Mouse (Mus musculus): Measurements from ENCODE around the gene Tepsin. TPM values are rescaled to one million over a fixed set of nuclear protein-coding genes. Genes with fewer than 3 reads are reported as not detected.

The Tepsin gene
- polyA plus RNA-seq, 1 experiment from 2014 or later = 13.2 TPM

DNA sequence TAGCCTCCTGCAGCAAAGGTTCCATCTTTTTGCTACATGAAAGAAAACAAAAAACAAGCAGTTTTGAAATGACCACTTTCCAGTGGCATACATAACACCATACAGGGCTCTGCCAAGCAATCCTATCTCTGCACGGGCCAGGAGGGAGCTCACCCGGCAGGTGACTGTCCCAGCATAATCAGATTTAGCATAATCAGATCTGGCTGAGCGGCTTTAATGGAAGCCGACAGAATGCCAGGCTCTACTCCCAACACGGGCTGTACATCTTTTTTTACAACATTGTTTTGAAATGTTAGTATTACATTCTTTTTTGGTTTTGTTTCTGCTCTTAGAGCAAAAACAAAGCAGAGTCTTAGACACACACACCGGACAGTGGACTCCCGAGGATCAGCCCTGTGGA, 30.8 kb upstream of the Tepsin start:
- H3K9ac ChIP-seq = no peak overlapping the region
- ATAC-seq (replicated peaks; ENCODE audit: insufficient number of reproducible peaks, insufficient read depth, low FRiP score, low read depth) = no peak

DNA sequence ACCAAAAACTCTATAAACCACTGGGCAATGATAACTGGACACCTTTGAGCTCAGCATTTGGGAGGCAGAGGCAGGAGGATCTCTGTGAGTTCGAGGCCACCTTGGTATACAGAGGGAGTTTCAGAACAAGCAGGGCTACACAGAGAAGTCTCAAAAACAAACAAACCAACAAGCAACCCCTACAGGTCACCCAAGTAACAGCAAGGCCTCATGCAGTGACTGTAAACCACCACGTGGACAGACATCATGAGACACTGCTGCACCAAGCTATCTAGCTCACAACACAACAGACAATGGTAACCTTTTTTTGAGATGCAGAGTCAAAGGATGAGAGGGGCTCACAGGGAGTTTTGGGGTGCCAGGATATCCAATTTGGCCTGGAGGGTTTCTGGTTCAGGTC, 28.3 kb upstream of the Tepsin start:
- H3K27ac ChIP-seq = no peak overlapping the region
- peaks cover 56% of the 10 kb centered on the region; the same call in 1 of the 2 replicates for H3K36me3 ChIP-seq
- no peaks in the 10 kb centered on the region for H3K27me3 ChIP-seq
- no peaks in the 10 kb centered on the region for H3K4me1 ChIP-seq (replicated peaks)
- H3K9me3 ChIP-seq (replicated peaks) = no peaks in the 10 kb centered on the region
- ATAC-seq (replicated peaks; ENCODE audit: insufficient number of reproducible peaks, insufficient read depth, low FRiP score, low read depth) = no peak
- 80% methylated on average over 2 of the region's 2 CpGs for WGBS
- no peak overlapping the region for H3K4me2 ChIP-seq
- H3K4me3 ChIP-seq = no peak overlapping the region
- H3K9ac ChIP-seq = no peak overlapping the region

More for the DNA sequence above, 30.8 kb upstream of the Tepsin start:
- Histone ChIP-seq H3K4me3 (no peak overlapping the region), H3K27me3 (no peaks in the 10 kb centered on the region), H3K9me3 (replicated peaks) (no peaks in the 10 kb centered on the region), H3K27ac (no peak overlapping the region), H3K4me2 (no peak overlapping the region), H3K4me1 (replicated peaks) (peaks cover 3% of the 10 kb centered on the region; the same call in 1 of the 2 replicates), H3K36me3 (peaks cover 59% of the 10 kb centered on the region; the same call in 1 of the 2 replicates)
- 94% methylated on average over 7 of the region's 7 CpGs for WGBS

DNA sequence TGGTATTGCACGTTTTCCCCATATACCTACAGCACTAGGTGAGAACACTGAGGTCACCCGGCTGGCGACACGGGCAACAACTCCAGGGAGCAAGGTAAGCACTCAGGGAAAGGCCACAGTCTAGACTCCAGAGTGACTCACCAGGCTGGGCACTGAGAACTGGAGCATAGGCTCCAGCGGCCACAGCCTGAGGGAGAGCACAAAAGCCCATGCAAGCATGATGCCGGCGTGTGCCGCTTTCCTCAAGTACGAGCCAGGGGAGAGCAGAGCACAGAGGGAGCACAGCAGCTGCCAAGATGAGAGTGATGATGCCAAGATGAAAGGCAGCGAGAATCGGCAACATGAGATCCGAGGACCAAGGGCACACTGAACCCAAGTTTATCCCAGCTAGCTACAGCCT, 23.6 kb upstream of the Tepsin start:
- Histone ChIP-seq H3K36me3 (peaks cover 27% of the 10 kb centered on the region; the same call in 1 of the 2 replicates), H3K27ac (no peak overlapping the region), H3K4me2 (no peak overlapping the region), H3K9me3 (replicated peaks) (no peaks in the 10 kb centered on the region), H3K4me1 (replicated peaks) (peaks cover 18% of the 10 kb centered on the region), H3K27me3 (no peaks in the 10 kb centered on the region), H3K9ac (no peak overlapping the region), H3K4me3 (no peak overlapping the region)
- WGBS = 85% methylated on average over 12 of the region's 12 CpGs
- no peak for ATAC-seq (replicated peaks; ENCODE audit: insufficient number of reproducible peaks, insufficient read depth, low FRiP score, low read depth)

DNA sequence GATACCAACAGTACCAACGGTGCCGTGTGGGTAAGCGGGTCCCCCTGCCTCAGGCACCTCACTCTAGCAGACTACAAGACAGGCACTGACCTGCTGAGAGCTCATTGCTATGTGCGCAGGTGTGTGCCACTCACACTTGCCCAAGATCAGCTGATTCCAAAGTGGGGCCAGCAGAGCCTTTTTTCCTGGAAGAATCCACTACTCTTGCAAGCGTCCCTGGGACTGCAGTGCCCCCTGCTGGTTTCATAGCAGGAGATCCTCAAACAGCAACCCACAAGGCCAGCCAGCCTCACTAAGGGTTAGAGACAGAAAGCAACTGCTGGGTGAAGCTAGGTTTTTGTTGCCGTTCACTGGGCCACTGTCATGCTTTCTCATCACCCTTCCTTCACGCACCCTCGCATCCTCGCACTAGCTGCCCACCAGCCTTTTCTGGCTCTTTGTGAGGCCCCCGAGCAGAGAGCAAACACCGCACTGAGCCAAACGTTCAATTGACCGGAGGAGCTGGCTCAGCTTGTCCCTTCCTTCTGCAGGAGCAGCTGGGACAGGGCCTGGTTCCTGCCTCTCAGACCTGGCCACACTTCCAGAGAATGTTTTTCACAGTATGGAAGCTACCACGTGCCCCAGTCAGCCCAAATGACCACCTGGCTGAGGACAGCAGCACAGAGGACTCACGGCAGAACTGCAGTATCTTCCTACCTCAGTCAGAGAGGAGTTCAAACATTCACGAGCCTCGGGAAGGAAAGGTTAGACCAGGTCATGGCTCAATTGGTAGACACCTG, 22.3 kb upstream of the Tepsin start:
- 84% methylated on average over 17 of the region's 17 CpGs for WGBS
- ATAC-seq (replicated peaks; ENCODE audit: insufficient number of reproducible peaks, insufficient read depth, low FRiP score, low read depth) = no peak
- no peaks in the 10 kb centered on the region for H3K9me3 ChIP-seq (replicated peaks)
- H3K4me3 ChIP-seq = no peak overlapping the region
- no peaks in the 10 kb centered on the region for H3K27me3 ChIP-seq
- no peak overlapping the region for H3K4me2 ChIP-seq
- H3K4me1 ChIP-seq (replicated peaks) = peaks cover 18% of the 10 kb centered on the region
- no peak overlapping the region for H3K9ac ChIP-seq
- H3K27ac ChIP-seq = no peak overlapping the region
- peaks cover 24% of the 10 kb centered on the region for H3K36me3 ChIP-seq

DNA sequence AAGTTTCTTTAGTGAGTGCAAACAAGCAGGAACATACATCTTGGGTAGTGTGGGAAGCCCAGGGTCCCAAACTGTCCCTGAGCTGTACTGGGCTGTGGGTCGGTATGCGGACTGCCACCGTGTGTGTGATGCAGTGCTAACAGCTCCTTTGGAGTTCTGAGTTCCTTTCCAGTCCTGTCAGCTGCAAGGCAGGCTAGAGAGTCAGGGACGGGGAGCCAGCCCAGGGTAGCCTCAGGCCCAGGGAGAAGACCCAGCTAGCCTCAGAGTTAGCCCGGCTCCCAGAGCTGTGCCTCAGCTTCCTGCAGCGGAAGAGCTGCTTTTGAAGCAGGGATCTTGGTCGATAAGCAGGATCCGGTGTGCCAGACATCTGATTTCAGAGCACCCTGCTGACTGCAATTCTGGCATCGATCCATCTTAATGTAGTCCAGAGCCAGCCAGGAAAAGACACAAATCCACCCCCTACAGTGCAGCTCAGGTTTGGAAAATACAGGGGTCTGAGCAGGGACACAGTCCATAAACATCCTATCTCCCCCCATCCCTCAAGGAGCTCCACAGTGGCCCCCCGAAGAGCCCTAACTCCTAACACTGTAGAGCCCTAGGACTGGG, 21.5 kb upstream of the Tepsin start:
- no peak overlapping the region for H3K9ac ChIP-seq
- no peaks in the 10 kb centered on the region for H3K27me3 ChIP-seq
- ATAC-seq (replicated peaks; ENCODE audit: insufficient number of reproducible peaks, insufficient read depth, low FRiP score, low read depth) = no peak
- H3K27ac ChIP-seq = 0 out of 2 replicates have a peak overlapping the region, but pooled peaks have one; percentile 27
- H3K4me2 ChIP-seq = no peak overlapping the region
- peaks cover 18% of the 10 kb centered on the region for H3K4me1 ChIP-seq (replicated peaks)
- 57% methylated on average over 10 of the region's 10 CpGs for WGBS
- H3K4me3 ChIP-seq = no peak overlapping the region
- H3K36me3 ChIP-seq = peaks cover 25% of the 10 kb centered on the region
- H3K9me3 ChIP-seq (replicated peaks) = no peaks in the 10 kb centered on the region

DNA sequence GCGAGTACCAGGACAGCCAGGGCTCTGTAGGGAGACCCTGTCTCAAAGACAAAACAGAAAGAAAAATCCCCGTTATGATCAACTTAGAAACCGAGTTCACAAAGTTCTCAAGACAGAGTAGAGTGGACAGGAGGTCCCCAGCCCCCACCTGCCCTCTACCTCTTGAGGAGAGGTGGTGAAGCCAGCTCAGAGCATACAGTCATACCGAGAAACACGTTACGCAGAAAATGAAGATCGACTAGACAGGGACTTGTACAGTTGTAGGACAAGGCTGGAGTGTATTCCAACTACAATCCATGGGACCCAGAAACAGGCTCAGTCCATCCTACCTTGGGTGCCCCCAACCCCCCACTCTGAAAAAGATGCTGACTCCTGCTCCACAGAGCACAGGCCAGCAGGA, 20.6 kb upstream of the Tepsin start:
- no peaks in the 10 kb centered on the region for H3K27me3 ChIP-seq
- H3K36me3 ChIP-seq = peaks cover 31% of the 10 kb centered on the region
- 96% methylated on average over 7 of the region's 7 CpGs for WGBS
- H3K27ac ChIP-seq = no peak overlapping the region
- H3K9ac ChIP-seq = no peak overlapping the region
- no peaks in the 10 kb centered on the region for H3K9me3 ChIP-seq (replicated peaks)
- H3K4me1 ChIP-seq (replicated peaks) = peaks cover 18% of the 10 kb centered on the region
- H3K4me2 ChIP-seq = no peak overlapping the region
- ATAC-seq (replicated peaks; ENCODE audit: insufficient number of reproducible peaks, insufficient read depth, low FRiP score, low read depth) = no peak
- H3K4me3 ChIP-seq = no peak overlapping the region

DNA sequence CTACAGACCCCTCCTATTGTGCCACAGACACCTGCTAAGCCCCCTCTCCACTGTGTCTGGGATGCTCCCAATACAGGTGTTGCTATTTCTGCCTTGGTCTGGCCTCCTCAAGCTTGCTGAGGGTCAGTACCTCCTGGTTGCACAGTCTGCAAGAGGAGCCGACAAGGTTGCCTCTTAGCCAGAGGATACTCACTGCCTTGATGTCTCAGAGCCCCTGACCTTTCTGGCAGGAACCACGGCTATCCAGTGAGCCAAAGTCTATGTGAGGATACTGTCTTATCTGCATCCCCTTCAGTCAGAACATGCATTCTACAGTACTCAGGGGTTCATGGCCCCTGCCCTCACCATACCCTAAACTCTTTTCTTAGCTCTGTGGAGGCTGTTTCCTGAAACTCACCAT, 19.1 kb upstream of the Tepsin start:
- 77% methylated on average over 2 of the region's 2 CpGs for WGBS
- Histone ChIP-seq H3K9me3 (replicated peaks) (no peaks in the 10 kb centered on the region), H3K36me3 (peaks cover 28% of the 10 kb centered on the region), H3K27ac (no peak overlapping the region), H3K4me2 (no peak overlapping the region), H3K9ac (no peak overlapping the region), H3K4me3 (no peak overlapping the region), H3K27me3 (no peaks in the 10 kb centered on the region), H3K4me1 (replicated peaks) (peaks cover 31% of the 10 kb centered on the region)
- no peak for ATAC-seq (replicated peaks; ENCODE audit: insufficient number of reproducible peaks, insufficient read depth, low FRiP score, low read depth)

DNA sequence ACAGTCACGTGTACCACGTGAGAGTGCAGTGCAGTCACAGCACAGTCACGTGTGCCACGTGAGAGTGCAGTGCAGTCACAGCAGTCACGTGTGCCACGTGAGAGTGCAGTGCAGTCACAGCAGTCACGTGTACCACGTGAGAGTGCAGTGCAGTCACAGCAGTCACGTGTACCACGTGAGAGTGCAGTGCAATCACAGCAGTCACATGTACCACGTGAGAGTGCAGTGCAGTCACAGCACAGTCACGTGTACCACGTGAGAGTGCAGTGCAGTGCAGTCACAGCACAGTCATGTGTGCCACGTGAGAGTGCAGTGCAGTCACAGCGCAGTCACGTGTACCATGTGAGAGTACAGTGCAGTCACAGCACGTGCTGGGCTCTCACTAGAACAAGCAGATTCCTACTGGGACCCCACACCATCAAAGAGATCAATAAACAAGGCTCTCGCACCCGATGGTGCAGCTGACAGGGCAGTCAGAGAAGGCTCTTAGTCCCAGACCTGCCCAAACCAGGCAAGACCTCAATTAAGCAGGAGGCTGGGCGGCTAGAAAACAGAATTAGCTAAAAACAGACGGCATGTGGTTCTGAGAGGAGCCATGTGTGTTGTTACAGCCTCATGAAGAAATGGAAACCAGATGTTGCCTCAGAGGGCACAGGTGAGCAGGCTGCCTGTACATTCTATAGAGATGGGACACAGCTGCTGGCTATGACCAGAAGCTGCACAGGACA, 16.1 kb upstream of the Tepsin start:
- H3K9me3 ChIP-seq (replicated peaks) = no peaks in the 10 kb centered on the region
- H3K9ac ChIP-seq = no peak overlapping the region
- no peak overlapping the region for H3K27ac ChIP-seq
- no peak overlapping the region for H3K4me2 ChIP-seq
- WGBS = 88% methylated on average over 21 of the region's 21 CpGs
- H3K4me1 ChIP-seq (replicated peaks) = peaks cover 39% of the 10 kb centered on the region
- peaks cover 39% of the 10 kb centered on the region for H3K36me3 ChIP-seq
- no peaks in the 10 kb centered on the region for H3K27me3 ChIP-seq
- ATAC-seq (replicated peaks; ENCODE audit: insufficient number of reproducible peaks, insufficient read depth, low FRiP score, low read depth) = no peak
- H3K4me3 ChIP-seq = no peak overlapping the region

DNA sequence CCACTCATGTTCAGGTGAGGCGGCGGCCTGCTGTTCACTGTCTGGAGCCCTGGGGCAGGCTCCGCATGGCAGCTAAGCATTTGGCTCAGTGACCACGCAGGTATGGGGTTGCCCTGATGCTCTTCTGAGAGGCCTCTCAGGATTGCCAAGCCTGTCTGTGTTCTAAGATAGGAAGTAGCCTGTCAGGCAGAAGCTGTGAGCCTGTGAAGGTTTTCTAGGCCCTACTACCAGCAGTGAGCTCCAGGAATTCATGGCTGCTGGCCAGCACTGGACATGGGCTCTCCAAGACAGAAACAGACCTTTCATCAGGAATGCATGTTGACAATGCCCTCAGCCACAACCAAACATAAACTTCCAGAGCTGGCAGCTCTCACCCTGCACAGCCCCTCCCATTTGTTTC, 13.6 kb upstream of the Tepsin start:
- Histone ChIP-seq H3K27me3 (no peaks in the 10 kb centered on the region), H3K4me3 (no peak overlapping the region), H3K9me3 (replicated peaks) (no peaks in the 10 kb centered on the region), H3K4me2 (no peak overlapping the region; the same call in 1 of the 2 replicates), H3K27ac (peak overlapping the region; percentile 79), H3K9ac (no peak overlapping the region), H3K36me3 (peaks cover 44% of the 10 kb centered on the region), H3K4me1 (replicated peaks) (peaks cover 35% of the 10 kb centered on the region)
- ATAC-seq (replicated peaks; ENCODE audit: insufficient number of reproducible peaks, insufficient read depth, low FRiP score, low read depth) = peak; percentile 65; the same call in 1 of the 2 replicates
- 46% methylated on average over 4 of the region's 4 CpGs for WGBS

DNA sequence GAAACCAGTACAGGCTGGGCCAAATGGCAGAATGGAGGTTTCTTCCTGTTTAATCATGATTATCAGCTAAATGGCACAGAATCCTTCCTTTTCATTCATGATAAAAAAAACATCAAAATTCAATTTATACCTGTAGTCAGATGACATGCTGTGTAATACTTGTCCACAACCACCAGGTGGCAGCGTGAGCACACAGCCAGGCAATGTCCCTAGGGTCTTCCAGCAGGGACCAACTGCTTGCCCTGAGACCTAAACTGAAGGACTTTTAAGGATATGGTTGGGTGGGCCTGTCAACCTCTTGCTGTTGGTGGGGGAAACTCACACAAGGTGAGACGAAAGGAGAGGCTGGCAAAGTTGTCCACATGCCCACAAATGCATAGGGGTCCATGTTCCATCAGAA, 12.5 kb upstream of the Tepsin start:
- no peaks in the 10 kb centered on the region for H3K9me3 ChIP-seq (replicated peaks)
- H3K4me1 ChIP-seq (replicated peaks) = peaks cover 35% of the 10 kb centered on the region
- no peak overlapping the region for H3K9ac ChIP-seq
- no peak overlapping the region for H3K4me3 ChIP-seq
- no peak overlapping the region for H3K4me2 ChIP-seq
- peak overlapping the region; percentile 79; the same call in 1 of the 2 replicates for H3K27ac ChIP-seq
- WGBS = 6% methylated on average over 2 of the region's 2 CpGs
- H3K36me3 ChIP-seq = peaks cover 41% of the 10 kb centered on the region
- no peaks in the 10 kb centered on the region for H3K27me3 ChIP-seq
- no peak for ATAC-seq (replicated peaks; ENCODE audit: insufficient number of reproducible peaks, insufficient read depth, low FRiP score, low read depth)

DNA sequence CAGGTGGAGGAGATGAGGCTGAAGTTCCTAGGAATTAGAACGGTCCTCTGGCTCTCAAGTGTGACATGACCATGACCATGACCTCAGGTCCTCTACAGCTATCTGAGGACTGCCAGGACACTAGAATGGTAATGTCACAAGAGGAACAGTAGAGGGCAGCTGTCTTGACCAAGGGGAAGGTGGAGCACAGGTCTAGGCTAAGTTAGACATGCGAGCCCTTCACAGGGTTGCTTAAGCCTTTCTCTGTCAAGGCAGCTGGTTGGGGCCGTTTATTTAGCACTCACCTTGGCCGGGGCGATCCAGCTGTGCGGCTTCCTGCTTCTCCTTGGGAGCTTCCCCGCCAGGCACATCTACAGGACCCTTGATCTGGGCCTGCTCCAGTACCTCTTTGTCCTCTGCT, 12.0 kb upstream of the Tepsin start:
- Histone ChIP-seq H3K9ac (no peak overlapping the region), H3K4me1 (replicated peaks) (peaks cover 35% of the 10 kb centered on the region), H3K4me3 (no peak overlapping the region), H3K4me2 (no peak overlapping the region), H3K27ac (no peak overlapping the region), H3K36me3 (peaks cover 46% of the 10 kb centered on the region), H3K9me3 (replicated peaks) (no peaks in the 10 kb centered on the region), H3K27me3 (no peaks in the 10 kb centered on the region)
- ATAC-seq (replicated peaks; ENCODE audit: insufficient number of reproducible peaks, insufficient read depth, low FRiP score, low read depth) = no peak
- WGBS = 72% methylated on average over 7 of the region's 7 CpGs
